Mouse (Mus musculus): Measurements from ENCODE around the gene Gpd1l. TPM values are rescaled to one million over a fixed set of nuclear protein-coding genes. Genes with fewer than 3 reads are reported as not detected.

Gpd1l gene
- total and polyA plus RNA-seq, 3 experiments = 33.3 to 42.0 (median 36.9) TPM

DNA sequence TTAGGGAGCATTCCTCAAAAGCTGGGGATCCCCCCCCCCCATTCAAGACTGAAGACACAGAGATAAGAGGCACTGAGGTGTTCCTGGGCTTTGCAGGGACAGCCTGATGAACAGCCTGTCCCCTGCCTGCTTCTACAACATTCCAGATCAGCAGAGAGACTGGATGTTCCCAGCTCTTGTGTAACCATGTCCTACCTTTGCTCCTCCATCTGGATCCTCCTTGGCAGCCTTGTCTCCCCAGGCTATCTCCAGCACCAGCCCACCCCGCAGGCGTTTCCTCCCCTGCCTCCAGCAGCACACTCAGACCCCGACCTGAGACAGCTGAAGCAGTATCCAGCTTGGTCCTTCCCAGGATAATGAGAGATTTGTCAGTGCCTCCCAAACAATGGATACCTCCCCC lies 30.3 kb upstream of the Gpd1l start:
- WGBS = 20% methylated on average over 3 of the region's 3 CpGs
- Histone ChIP-seq H3K9ac (ENCODE audit: low read depth, low read length) (no peak overlapping the region), H3K36me3 (ENCODE audit: control insufficient read depth, insufficient read depth, low read length) (no peaks in the 10 kb centered on the region), H3K4me1 (ENCODE audit: control insufficient read depth, insufficient read depth, low read length) (no peaks in the 10 kb centered on the region), H3K27me3 (ENCODE audit: control insufficient read depth, insufficient read depth, low read length) (no peaks in the 10 kb centered on the region), H3K27ac (no peak overlapping the region), H3K79me2 (replicated peaks; ENCODE audit: control insufficient read depth, insufficient read depth, low read length) (no peaks in the 10 kb centered on the region), H3K4me3 (no peak overlapping the region)
- TF ChIP-seq EP300 (IDR thresholded peaks at IDR 0.05; ENCODE audit: insufficient read depth, low read depth, low read length) (no peak), CTCF (IDR thresholded peaks at IDR 0.05) (no peak), POLR2A (IDR thresholded peaks at IDR 0.05; ENCODE audit: insufficient read depth, low read depth, low read length) (no peak)
- DNase-seq = no peak
- intact Hi-C loops (cut with DNase I) = no loop called here

DNA sequence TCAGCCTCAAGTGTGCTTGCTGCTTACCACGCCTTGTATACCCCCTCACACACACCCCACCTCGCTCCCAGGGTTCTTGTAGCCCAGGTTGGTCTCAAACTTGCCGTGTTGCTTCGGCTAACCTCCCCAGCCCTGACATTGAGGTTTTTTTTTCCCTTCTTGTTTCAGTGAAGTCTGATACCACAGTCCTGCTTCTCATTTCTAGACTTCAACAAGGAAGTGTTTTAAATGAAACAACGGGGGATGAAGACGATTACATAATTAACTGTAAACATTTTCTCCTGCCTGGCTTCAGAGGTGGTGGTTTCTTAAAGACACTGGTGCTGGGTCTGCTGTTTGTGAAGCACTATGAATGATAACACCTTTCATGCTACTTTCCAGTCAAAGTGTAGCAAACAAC lies 27.1 kb upstream of the Gpd1l start:
- no peaks in the 10 kb centered on the region for H3K79me2 ChIP-seq (replicated peaks; ENCODE audit: control insufficient read depth, insufficient read depth, low read length)
- H3K27me3 ChIP-seq (ENCODE audit: control insufficient read depth, insufficient read depth, low read length) = no peaks in the 10 kb centered on the region
- no peak for DNase-seq
- H3K4me1 ChIP-seq (ENCODE audit: control insufficient read depth, insufficient read depth, low read length) = no peaks in the 10 kb centered on the region
- H3K4me3 ChIP-seq = no peak overlapping the region
- WGBS = 75% methylated on average over 6 of the region's 6 CpGs
- H3K9ac ChIP-seq (ENCODE audit: low read depth, low read length) = no peak overlapping the region
- no peak overlapping the region for H3K27ac ChIP-seq
- TF ChIP-seq CTCF (IDR thresholded peaks at IDR 0.05) (no peak), EP300 (IDR thresholded peaks at IDR 0.05; ENCODE audit: insufficient read depth, low read depth, low read length) (no peak), POLR2A (IDR thresholded peaks at IDR 0.05; ENCODE audit: insufficient read depth, low read depth, low read length) (no peak)
- intact Hi-C loops (cut with DNase I) = no loop called here
- H3K36me3 ChIP-seq (ENCODE audit: control insufficient read depth, insufficient read depth, low read length) = no peaks in the 10 kb centered on the region

DNA sequence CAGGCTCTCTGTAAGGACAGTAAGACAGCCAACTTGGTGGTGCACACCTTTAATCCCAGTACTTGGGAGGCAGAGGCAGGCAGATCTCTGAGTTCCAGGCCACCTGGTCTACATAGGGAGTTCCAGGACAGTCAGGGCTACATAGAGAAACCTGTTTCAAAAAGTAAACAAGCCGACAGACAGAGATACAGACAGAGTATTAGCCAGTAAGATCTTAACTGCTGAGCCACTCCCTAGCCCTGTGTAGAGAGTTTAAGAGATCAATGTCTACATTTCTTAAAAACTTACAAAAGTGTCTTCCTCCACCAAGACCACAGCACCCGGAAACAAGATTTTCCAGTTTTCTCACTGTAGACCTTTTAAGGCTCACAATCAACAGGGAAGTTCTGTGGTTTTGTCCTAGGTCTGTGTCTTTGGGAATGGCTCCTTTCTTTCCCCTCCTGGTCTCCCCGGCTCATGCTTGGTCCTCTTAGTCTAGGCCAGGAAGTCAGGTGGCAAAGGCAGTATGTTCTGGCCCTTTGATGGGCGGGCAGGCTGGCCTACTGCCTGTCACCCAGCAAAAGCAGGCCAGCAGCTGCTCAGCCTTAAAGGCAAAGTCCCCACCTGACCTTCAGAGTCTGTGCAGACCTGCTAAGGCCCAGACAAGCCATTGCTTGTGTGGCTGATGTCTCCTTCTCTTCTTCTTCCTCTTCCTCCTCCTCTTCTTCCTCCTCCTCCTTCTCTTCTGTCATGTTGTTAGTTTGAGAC lies 26.4 kb upstream of the Gpd1l start:
- DNase-seq = peak; percentile 43 to 62
- Histone ChIP-seq H3K9ac (ENCODE audit: low read depth, low read length) (no peak overlapping the region), H3K4me1 (ENCODE audit: control insufficient read depth, insufficient read depth, low read length) (no peaks in the 10 kb centered on the region), H3K36me3 (ENCODE audit: control insufficient read depth, insufficient read depth, low read length) (no peaks in the 10 kb centered on the region), H3K4me3 (no peak overlapping the region), H3K79me2 (replicated peaks; ENCODE audit: control insufficient read depth, insufficient read depth, low read length) (no peaks in the 10 kb centered on the region), H3K27ac (no peak overlapping the region; the same call in 1 of the 2 replicates), H3K27me3 (ENCODE audit: control insufficient read depth, insufficient read depth, low read length) (no peaks in the 10 kb centered on the region)
- TF ChIP-seq POLR2A (IDR thresholded peaks at IDR 0.05; ENCODE audit: insufficient read depth, low read depth, low read length) (peak; percentile 35; the same call in 1 of the 2 replicates), EP300 (IDR thresholded peaks at IDR 0.05; ENCODE audit: insufficient read depth, low read depth, low read length) (no peak)
- intact Hi-C loops (cut with DNase I) = no loop called here
- 55% methylated on average over 4 of the region's 4 CpGs for WGBS

DNA sequence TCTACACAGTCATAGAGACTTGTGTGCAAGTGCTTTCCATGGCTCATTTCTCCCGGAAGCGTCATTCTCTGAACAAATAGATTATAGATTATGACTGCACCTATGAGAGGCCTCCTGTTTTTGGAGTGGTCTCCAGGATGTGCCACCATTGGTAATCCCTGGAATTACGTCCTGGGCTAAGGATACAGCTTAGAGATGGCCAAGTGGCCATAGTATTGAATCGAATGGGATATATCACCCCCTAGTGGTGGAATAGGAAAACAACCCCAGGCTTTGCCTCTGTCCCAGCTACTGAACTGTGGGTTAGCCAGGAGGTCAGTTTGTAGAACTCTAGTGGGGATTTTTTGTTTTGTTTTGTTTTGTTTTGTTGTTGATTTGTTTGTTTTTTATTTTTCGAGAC lies 23.2 kb upstream of the Gpd1l start:
- no peaks in the 10 kb centered on the region for H3K36me3 ChIP-seq (ENCODE audit: control insufficient read depth, insufficient read depth, low read length)
- H3K27me3 ChIP-seq (ENCODE audit: control insufficient read depth, insufficient read depth, low read length) = no peaks in the 10 kb centered on the region
- H3K27ac ChIP-seq = no peak overlapping the region
- 34% methylated on average over 5 of the region's 5 CpGs for WGBS
- TF ChIP-seq CTCF (IDR thresholded peaks at IDR 0.05) (peak; percentile 88), POLR2A (IDR thresholded peaks at IDR 0.05; ENCODE audit: insufficient read depth, low read depth, low read length) (no peak)
- H3K4me1 ChIP-seq (ENCODE audit: control insufficient read depth, insufficient read depth, low read length) = no peaks in the 10 kb centered on the region
- H3K9ac ChIP-seq (ENCODE audit: low read depth, low read length) = no peak overlapping the region
- intact Hi-C loops (cut with DNase I) = loop anchor here (1.0 to 5.0 kb wide), 3 partner anchors 44 to 205 kb away; no protein-coding TSS in a partner anchor
- peak; percentile 9 to 28 for DNase-seq
- no peaks in the 10 kb centered on the region for H3K79me2 ChIP-seq (replicated peaks; ENCODE audit: control insufficient read depth, insufficient read depth, low read length)
- no peak overlapping the region for H3K4me3 ChIP-seq

DNA sequence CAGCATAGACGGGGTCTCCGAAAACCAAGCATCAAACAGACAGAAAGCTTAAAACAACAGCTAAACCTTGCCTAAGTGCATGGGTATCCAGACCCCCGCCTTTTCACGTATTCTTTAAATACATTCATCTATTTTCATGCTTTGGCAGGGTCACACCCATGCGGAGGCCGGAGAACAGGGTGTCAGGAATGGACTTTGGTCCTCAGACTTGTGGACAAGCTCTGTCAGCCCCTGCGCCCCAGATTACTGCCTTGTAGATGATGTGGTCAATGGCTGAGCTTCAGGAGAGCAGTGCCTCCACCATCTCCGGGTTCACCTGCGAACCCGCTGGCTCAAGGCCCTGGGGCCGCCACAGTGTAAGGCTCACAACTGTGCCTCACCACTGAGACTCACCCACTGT lies 21.6 kb upstream of the Gpd1l start:
- TF ChIP-seq POLR2A (IDR thresholded peaks at IDR 0.05; ENCODE audit: insufficient read depth, low read depth, low read length) (no peak), EP300 (IDR thresholded peaks at IDR 0.05; ENCODE audit: insufficient read depth, low read depth, low read length) (no peak), CTCF (IDR thresholded peaks at IDR 0.05) (no peak)
- intact Hi-C loops (cut with DNase I) = loop anchor here (5.0 kb wide), 2 partner anchors 143 to 203 kb away; no protein-coding TSS in a partner anchor
- Histone ChIP-seq H3K27me3 (ENCODE audit: control insufficient read depth, insufficient read depth, low read length) (no peaks in the 10 kb centered on the region), H3K27ac (no peak overlapping the region), H3K36me3 (ENCODE audit: control insufficient read depth, insufficient read depth, low read length) (no peaks in the 10 kb centered on the region), H3K4me1 (ENCODE audit: control insufficient read depth, insufficient read depth, low read length) (no peaks in the 10 kb centered on the region), H3K4me3 (no peak overlapping the region), H3K79me2 (replicated peaks; ENCODE audit: control insufficient read depth, insufficient read depth, low read length) (no peaks in the 10 kb centered on the region), H3K9ac (ENCODE audit: low read depth, low read length) (no peak overlapping the region)
- WGBS = 93% methylated on average over 11 of the region's 11 CpGs
- no peak for DNase-seq

DNA sequence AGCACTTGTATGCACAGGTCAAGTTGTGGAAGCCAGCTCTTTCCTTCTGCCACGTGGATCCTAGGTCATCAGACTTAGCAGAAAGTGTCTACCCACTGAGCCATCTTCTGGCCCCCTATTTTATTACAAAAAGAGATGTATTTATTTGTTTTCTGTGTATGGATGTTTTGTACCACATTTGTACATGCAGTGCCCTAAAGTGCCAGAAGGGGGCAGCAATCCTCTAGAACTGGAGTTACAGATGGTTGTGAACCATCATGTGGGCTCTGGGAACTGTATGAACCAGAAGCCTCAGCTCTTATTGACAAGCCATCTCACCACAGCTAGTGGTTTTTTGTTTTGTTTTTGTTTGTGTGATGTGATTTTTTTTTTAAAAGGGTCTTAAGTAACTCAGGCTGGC lies 19.1 kb upstream of the Gpd1l start:
- TF ChIP-seq EP300 (IDR thresholded peaks at IDR 0.05; ENCODE audit: insufficient read depth, low read depth, low read length) = no peak
- TF ChIP-seq CTCF (IDR thresholded peaks at IDR 0.05) = peak; percentile 69
- no peak for DNase-seq
- Histone ChIP-seq H3K27ac (no peak overlapping the region), H3K79me2 (replicated peaks; ENCODE audit: control insufficient read depth, insufficient read depth, low read length) (no peaks in the 10 kb centered on the region), H3K36me3 (ENCODE audit: control insufficient read depth, insufficient read depth, low read length) (no peaks in the 10 kb centered on the region), H3K4me1 (ENCODE audit: control insufficient read depth, insufficient read depth, low read length) (peaks cover 4% of the 10 kb centered on the region), H3K9ac (ENCODE audit: low read depth, low read length) (no peak overlapping the region), H3K4me3 (no peak overlapping the region), H3K27me3 (ENCODE audit: control insufficient read depth, insufficient read depth, low read length) (no peaks in the 10 kb centered on the region)
- 45% methylated on average over 1 of the region's 1 CpGs for WGBS
- intact Hi-C loops (cut with DNase I) = no loop called here

Data from heart, adult 2 months (tissue).